Mouse (Mus musculus) thymus, postnatal 36 days (tissue): Measurements from ENCODE around the gene Neurod2.
A peak's percentile ranks its signal among the peaks of the same experiment; 100 is the strongest.

Source experiments
- DNase-seq, 2 experiments: peaks; one replicate each; pipeline ENCODE4 v3.0.0; 2022; ENCODE audit warnings: mixed read lengths in 2 of 2

The Neurod2 gene

DNA sequence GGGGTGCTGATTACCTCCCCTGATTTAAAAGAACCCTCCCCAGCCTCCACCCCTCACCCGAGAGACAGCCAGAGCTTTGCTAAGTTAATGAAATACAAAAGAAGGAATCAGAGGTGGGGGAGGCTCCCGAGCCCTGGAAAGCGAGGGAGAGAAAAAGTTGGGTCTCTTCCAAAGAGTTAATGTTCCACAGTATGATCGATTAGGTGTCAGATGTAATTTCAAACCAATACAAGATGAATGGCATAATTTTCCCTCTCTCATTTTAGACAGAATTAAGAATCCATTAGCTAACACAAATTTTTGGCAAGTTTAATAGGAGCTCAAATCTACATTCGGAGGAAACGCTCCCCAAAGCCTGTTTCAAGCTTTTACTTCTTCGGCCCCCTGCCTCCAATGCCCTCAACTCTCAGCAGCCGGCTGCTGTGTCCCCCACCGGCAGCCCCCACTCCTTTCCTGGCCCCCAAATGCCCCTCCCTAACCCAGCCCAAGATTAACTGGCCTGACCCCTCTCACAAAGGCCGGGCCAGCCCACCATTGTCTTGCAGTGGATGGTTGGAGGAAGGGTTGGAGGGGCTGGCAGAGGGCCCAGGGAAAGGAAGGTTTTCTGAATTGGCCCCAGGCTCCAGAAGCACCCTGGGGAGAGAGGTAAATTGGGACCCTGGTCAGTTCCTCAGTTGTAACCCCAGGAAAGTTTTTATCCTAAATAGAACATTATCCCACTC lies 30.8 kb downstream of the Neurod2 start:
- DNase-seq = no peak

DNA sequence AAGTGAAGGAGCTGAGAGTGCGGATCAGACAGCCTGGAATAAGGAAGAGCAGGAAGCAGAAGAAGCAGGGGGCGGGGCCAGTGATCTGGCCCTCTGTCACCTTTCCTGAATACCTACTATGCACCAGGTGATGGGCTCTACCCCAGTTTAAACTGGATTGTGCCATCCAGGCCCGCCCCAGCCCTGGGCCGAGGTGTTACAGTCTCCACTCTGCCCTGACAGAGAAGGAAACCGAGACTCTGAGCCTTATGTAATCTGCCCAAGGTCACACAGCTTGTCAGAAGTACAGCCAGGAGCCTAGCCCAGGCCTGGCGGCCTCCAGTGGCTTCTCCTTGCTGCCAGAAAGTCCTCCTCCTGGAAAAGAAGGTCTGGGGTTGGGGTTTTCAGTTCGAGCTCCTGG lies 31.7 kb downstream of the Neurod2 start:
- DNase-seq = no peak

DNA sequence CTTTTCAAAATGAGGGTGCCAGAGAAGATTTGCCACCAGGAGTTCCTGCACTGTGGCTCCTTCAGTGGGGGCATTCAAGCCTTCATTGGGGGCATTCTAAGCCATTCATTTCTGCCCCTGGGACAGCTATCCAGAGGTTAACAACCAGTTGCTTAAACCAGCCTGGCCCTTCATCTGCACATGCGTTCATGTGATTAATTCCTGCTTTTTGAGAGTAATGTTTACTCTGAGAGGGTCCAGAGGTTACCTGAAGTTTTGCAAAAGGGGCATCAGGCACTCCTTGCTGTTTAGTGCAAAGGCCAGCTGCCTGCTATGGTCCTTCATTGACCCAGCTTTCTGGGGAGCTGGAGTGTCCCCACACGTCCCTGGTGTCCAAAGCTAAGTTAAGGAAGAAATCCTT lies 32.5 kb downstream of the Neurod2 start:
- DNase-seq = no peak

DNA sequence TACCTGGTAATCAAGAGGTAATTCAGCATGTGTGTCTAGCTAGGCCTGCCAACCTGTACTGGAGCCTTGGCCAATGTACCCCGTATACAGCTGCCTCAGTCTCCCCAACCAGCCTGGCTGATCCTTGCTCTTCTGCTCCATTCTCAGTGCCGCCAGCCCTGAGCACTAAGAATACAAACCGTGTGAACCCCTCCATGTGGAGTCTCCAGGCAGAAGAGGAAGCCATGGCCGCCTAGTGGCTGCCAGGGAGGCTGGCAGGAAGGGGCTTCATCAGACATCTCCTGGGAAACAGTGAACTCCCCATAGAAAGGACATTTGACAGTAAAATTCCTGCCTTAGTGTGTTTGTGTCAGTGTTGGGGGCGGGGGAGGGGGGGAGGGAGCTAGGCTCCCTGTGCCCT lies 33.2 kb downstream of the Neurod2 start:
- peak in 1 of 2 experiments; percentile 4 for DNase-seq

DNA sequence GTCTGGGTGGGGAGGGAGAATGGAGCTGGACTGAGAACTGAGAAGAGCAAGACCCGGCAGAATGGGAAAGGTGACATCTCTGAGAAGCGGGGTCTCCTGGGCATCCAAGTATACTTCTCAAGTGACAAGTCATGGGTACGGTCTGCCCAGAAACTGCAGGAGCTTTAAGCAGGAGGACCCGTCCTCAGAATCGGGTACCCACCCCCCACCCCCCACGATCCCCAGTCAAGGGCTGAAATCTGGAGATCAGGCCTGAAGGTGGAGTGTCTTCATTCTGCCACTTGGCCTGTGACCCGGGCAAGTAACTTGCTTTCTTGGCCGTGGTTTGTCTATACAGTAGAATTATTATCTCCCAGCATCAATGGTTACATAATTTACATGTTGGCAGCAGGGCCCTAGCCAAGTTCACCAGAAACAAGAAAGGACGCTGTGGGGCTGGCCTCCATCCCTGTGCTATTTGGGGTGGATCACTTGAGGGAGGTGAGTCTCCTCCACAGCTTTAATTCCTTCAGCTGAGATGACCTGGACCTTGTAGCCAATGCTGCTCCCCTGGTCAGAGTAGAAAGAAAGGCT lies 34.3 kb downstream of the Neurod2 start:
- no peak for DNase-seq

DNA sequence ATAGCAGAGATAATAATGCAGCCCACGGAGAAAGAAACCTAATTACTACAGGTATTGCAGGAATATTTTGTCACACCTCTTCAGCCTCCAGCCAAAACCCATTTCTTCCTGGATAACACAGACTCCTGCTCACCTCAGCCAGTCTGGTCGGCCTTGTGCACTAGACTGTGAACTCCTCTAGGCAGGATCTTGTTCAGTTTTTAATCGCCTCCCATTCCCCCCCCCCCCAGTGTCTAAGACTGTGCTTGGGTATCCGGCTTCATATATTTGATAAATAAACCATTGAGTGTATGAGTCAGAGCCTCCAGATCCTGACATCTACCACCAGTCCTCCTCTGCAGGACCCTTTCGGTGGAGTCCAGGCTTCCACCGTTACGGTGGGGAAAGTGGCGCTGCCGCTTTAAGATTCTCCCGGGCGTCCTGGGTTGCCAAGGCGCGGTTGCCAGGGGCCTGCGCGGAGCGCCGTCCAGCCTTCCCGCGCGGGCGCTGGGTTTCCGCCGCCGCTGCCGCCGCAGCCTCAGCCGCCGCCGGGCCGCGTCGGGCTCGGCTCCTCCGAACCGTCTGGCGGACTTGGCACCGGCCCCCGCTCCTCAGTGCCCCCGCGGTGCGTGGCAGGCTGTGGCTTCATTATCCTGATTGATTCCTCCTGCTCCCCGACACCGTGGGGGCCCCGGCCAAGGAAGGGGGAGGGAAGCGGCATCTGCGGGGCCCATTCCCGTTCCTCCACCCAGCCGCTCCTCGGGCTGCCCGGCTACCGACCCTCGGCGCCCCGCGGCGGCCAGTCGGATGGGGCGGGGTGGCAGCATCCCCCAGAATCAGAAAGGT lies 35.0 kb downstream of the Neurod2 start:
- DNase-seq = peak; percentile 15 to 31

DNA sequence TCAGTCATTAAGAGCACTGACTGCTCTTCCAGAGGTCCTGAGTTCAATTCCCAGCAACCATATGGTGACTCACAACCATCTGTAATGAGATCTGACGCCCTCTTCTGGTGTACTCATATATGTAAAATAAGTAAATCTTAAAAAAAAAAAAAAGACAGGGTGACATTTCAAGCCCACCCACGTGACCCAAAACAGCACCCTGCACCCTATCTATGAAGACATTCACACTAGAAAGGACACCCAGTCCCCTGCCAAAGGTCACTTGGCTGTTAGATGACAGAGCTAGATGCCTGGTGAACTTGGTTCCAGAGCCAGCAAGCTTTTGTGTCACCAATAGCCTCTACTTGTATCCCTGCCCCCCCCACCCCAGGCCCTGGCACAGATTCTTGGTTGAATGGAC lies 36.4 kb downstream of the Neurod2 start:
- no peak for DNase-seq

DNA sequence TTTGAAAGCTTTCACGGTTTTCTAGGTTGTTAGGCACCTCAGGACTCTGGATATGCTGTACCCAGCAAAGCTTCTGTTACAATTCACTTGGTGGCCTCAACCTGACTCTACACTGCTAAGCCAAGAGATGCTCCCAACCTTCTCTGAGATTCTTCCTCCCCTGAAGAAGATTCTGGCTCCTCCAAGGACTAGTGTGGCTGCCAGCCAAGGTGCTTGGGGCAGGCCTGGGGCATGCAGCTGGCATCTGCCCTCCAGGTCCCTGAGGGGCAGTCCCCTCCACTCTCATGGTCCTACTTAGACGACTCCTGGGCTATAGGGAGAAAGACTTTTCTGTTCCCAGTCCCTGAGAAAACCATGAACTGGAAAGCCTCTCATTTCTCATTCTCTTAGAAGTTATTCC lies 38.5 kb downstream of the Neurod2 start:
- DNase-seq = no peak

DNA sequence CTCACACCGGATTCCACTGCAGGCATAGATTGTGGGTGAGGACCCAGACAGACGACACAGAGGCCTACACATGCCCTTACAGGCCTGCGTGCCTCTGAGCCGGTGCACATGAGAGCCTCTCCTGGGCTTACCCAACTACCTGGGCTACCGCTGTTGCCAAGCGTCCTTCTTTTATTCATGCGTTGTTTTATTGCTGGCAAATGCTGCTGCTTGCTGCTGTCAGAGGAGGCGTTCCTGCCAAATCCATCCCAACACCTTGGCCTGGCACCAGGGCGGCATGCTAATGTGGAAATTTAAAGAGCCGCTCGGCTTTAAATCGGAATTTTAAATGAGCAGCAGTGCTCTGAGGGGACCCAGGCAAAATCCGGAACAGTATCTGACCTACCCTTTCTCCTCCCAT lies 39.6 kb downstream of the Neurod2 start:
- no peak for DNase-seq

DNA sequence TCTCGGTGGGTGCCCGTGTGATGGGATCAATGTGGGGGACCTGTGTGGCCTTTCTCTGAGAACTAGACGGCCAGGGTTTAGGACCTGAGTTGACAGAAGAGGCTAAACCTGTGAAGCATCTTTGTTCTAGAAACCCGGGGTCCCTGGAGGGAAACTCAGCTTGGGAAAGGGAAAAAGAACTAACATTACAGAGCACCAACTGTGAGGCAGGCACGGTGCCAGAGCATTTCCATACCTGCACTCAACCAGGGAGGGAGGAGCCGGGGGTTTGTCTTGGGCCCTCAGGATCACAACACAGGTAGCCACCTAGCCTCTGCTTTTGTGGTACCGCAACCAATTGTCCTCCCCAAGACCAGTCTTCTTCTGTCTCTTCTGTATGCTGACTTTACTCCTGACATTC lies 41.5 kb downstream of the Neurod2 start:
- no peak for DNase-seq

DNA sequence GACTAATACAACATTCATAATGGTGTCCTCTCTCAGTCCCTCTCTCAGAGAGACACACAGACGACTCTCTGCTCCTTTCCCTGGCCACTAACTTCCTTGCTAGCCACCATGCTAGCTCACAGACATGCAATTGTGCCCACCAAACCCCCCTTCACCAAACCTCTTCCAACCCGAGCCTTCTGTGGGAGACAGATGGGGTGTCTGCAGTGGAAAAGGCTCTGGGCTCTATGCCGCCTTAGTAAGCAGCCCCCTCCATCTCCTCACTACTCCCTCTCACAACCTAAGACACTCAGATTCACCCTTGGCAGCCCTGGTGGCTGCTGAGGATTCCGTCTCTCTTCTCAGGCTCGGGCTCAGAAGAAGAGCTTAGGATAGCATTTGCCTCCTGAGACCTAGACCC lies 41.9 kb downstream of the Neurod2 start:
- no peak for DNase-seq

DNA sequence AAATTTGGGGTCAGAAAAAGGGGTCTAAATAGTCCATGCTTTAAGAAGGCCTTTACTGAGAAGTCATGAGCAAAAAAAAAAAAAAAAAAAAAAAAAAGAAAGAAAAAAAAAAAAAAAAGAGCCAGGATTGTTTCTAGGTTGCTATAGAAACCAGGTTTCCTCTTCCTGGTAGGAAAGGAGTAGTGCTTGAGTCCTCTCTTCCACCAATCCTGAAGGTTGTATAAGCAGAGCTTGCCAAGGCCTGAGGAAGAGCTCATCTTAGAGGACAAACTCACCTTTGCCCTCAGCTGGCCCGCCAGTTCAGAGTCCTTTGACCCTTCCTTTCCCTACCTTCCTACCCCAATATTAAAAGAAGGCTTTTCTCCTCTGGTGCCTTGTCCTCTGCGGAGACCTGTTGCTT lies 44.1 kb downstream of the Neurod2 start:
- DNase-seq = no peak

DNA sequence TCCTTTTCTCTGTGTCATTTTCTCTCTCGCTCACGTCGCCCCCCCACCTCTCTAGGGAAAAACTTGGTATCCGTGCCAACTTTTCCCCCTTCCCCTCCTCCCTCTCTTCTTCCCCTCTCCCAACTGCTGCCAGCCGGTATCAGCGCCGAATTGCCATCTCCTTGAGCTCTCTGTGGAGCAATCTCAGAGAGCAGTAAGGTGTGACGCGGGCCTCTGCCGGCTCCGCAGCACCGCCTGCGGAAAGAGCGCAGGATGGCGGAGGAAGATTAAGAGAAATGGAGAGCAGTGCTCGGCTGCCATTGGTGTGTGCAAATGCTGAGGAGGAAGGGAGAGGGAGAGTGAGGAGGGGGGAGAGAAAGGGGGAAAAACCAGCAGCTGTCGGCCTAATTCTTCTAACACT lies 45.2 kb downstream of the Neurod2 start:
- peak; percentile 8 to 14 for DNase-seq

DNA sequence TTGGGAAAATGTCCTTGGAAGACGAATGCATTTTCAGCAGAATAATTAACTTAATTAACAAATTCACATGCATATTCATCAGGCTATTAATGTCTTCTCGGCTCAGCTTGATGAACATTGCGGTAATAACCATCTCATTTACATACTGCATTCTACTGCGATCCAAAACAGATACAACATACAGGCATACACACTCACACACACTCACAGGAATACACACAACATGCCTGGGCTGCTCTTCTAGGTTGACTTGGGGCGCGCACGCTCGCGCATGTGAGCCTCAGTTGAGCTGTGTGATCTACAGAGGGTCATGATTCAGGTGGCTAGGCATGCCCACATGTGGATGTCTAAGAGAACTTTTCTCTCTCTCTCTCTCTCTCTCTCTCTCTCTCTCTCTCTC lies 45.7 kb downstream of the Neurod2 start:
- no peak for DNase-seq
